Mouse (Mus musculus) neutrophil, adult 5-6 weeks (primary cell): Measurements from ENCODE around the gene Syncrip. TPM values are rescaled to one million over a fixed set of nuclear protein-coding genes. Genes with fewer than 3 reads are reported as not detected.
A peak's percentile ranks its signal among the peaks of the same experiment; 100 is the strongest.

Source experiments
- ATAC-seq: fragments of 151-379, 151-347 bp; 2 replicates; pipeline ENCODE4 v1.8.0; 2017; ENCODE audit warnings: mild to moderate bottlenecking, moderate TSS enrichment; ENCODE audit not compliant: insufficient number of reproducible peaks, poor library complexity, low FRiP score, severe bottlenecking; ENCODE audit errors: extremely low read depth
- total RNA-seq: library from RNA; stranded (forward); fragments of 200-1000 nt; gene quantifications from 2 replicates; pipeline ENCODE4 v1.2.3, GENCODE M21; 2017

Syncrip gene
- 85.2 and 85.3 TPM in 2 replicates for total RNA-seq

DNA sequence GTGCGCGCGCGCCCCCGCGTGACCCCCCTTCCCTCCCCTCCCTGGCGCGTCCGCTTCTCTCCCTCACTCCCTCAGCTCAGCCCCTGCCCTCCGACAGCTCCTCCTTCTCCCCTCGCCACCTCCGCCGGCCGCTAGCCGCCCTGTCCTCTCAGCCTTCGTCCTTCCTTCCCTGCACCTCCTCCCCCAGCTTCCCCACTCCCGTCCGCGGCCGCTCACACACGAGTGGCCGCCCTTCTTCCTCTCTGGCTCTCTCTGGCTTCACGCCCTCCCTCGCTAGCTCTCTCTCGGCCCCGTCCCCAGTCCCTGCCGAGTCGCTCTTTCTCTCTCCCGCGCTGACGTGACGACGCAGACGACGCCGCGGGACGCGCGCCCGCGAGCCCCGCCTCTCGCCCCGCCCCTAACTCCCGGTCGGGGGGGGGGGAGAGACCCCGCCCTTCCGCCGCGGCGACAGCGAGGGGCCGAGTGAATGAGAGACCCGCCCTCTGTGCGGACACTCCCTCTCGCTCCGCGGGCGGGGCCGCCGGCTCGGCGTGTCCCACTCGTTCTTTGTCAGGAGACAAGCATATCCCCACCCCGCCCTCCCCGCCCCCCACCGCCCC lies at the start of gene Syncrip:
TSS of gene Syncrip (minus strand) at position 345 of the 599 bp plus-strand sequence.
- peak; percentile 76 for ATAC-seq

DNA sequence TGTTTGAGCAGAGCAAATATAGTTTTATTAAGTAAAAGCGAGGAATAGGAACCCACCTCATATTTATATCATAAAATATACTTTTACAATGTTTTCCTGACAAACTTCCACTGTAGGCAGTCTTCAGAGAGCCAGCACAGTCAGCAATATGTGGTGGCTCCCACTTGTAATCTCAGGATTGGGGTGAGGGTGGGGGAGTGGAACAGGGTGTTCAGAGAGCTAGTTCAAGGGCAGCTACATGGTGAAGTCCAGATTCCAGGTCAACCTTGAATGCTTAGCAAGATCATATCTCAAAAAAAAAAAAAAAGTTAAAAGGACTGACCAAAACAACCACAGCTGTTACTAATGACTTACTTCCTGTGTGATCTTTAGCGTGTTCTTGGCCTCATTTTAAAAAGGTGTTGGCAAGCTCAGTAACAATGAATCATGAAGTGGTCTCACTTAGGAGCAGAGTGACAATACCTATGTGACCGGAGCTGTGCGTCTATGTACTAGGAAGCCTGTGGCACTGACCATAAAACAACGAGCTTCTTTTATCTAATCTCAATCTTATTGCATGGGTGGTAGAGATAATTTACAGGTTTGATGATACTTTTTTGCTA lies 47.7 kb upstream of the Syncrip start:
- no peak for ATAC-seq

DNA sequence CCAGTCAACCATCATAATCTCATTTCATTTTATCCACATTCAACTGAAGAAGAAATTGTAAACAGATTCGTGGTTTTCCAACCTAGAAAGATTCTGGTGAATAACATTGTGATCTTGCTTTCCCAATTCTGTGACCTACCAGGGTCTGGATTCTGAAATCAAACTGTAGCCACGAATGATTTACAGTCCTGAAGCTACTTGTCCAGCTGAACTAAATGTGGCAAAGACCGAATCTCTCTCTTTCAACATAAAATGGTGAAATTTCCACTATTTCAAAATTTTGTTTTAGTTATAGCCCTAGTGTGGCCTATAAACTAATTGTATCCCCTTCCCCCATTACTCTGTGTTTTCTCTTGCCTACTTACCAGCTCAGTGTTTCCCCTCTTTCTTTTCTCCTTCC lies 47.2 kb upstream of the Syncrip start:
- ATAC-seq, result no peak

DNA sequence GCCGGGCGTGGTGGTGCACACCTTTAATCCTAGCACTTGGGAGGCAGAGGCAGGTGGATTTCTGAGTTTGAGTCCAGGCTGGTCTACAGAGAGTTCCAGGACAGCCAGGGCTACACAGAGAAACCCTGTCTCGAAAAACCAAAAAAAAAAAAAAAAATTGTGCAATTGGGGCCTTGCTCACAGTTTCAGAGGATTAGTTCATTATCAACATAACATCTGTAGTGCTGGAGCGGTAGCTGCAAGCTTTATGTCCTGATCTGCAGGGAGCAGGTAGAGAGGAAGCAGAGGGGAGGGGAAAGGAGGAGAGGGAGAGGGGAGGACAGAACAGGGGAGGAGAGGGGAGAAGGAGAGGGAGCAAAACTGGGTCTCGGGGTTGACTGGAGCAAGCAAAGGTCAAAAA lies 46.4 kb upstream of the Syncrip start:
- no peak for ATAC-seq

DNA sequence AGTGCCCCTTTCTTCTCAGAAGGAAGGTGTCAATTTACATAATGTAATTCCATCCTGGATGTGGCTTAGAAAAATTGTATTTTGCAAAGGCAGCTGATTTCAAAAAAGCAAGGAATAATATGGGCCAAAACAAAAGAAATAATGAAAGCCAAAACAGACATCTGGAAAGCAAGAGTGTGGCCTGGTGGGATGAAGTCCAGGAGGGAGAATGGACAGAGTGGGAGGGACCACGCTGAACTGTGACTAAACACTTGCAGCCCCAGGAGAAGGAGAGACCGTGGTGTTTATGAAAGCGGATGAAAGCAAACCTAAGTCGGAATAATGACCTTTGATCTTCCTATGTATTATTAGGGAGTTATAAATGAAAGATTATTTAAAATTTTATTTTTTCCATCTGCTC lies 45.6 kb upstream of the Syncrip start:
- ATAC-seq, result no peak

DNA sequence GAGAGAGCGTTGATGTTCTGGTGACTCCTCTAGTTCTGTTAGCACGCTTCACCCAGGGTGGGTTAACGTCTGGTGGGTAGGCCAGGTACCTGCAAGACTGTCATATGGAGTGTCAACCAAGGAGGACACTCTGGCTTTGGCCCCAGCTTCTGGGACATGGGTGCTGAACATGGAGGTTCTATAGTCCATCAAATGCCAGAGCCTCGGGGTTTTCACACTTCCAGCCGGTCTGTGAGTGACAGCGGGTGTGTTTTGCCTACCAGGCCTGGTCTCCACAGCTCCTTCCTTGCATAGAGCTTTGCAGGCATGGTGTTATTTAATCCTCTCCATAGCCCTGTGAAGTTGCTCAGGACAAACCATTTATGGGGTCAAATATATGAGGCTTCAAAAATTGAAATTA lies 43.0 kb upstream of the Syncrip start:
- no peak for ATAC-seq

DNA sequence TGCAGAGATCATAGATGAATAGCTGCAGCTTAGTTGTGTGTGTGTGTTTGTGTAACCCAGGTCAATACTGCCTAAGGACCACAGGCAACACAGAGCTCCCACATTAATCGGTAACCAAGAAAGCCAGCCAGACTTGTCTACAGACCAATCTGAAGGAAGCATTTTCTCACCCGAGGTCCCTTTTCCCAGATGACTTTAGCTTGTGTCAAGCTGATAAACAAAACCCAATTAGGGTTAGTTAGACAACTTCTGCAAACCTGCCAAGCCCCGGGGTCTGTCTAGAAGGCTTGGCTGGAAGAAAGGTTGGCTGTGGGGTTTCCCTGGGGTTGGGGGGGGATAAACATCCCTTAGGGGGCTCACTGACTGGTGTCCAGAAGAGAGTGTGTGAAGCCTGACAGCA lies 42.4 kb upstream of the Syncrip start:
- no peak for ATAC-seq

DNA sequence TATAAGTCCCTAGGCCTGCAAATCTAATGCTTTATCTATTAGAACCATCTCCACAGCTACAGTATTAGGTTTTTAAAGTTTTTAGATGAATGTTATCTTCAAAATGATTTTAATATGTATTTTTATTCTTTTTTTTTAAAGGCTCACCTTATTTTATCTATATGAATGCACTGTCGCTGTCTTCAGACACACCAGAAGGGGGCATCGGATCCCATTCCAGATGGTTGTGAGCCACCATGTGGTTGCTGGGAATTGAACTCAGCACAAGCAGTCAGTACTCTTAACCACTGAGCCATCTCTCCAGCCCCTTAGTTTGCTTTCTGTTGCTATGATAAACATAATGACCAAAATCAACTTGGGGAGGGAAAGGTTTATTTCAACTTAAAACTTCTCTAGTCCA lies 42.0 kb upstream of the Syncrip start:
- no peak for ATAC-seq

DNA sequence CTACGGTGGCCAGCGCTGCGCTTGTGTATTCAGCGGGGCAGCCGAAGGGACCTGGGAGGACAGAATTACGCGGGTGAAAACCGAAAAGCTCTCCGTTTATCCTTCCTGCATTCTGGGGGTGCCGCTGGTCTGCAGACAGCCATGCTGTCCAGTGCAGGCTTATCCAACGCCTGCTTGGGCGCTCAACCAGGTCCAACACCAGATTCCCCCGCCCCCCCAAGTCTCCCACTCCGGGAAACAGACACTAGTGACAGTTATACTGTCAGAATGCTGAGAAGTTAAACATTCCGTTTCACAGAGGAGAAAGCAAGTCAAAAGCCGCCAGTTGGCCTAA lies 40.9 kb upstream of the Syncrip start:
- no peak for ATAC-seq

DNA sequence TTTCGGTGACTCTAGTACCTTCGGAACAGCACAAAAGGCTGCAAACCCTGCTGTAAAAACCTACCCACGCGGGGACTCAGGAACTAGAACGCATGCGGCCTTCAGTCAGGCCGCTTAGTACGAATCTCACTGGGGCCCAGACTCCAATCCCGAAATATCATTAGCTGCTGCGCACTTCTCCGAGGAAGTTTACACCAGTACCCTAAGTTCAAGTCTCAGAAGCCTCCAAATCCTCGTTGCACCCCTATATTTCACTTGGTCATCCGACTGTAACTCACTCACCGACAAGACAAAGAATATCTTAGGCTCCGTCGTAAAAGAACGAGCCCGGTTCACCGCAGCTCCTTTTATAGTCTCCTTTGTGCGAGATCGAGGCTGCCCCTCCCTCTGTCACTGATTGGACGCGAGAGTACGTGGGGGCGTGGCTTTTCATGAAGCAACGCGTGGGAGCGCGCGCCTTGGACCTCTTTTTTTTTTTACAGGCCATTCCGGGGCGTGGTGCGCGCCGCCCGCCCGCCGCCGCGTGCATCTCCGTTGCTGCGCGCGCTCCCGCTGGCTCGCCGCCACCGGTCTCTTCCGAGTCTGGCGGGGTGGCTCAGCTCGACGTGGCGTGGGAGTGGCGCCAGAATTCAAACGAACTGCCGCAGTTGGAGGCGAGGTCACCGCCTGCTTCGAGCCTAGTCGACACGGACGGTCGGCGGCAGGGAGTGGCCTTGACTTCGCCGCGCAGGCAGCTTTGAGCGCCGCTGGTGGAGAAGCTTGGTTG lies 40.4 kb upstream of the Syncrip start:
- ATAC-seq, result peak; percentile 91

DNA sequence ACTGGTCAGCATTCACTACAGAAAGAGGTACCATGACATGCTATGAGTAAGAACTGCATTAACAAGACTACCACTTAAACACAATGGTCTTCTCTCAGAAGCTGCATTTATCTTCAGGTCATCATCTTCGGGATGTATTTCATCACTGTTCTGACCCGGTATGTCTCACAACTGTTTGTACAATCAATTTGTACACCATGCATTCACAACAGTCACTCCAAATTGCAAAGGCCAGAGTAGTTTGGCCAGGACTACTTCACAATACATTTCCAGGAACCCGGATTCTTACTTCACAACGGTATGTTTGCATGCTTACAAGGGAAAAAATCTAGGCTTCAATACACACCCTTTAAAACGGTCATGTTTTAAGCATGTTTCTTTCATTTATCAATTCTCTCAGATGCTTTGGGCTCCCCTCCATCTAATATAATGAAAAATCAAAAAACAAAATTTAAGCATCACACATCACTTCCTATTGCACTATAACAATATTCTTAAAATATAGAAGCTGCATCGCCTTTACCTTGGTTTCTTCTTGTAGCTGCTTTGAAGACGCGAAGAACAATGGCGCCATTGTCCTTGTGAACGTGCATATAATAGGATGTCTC lies 39.7 kb upstream of the Syncrip start:
- ATAC-seq, result no peak

DNA sequence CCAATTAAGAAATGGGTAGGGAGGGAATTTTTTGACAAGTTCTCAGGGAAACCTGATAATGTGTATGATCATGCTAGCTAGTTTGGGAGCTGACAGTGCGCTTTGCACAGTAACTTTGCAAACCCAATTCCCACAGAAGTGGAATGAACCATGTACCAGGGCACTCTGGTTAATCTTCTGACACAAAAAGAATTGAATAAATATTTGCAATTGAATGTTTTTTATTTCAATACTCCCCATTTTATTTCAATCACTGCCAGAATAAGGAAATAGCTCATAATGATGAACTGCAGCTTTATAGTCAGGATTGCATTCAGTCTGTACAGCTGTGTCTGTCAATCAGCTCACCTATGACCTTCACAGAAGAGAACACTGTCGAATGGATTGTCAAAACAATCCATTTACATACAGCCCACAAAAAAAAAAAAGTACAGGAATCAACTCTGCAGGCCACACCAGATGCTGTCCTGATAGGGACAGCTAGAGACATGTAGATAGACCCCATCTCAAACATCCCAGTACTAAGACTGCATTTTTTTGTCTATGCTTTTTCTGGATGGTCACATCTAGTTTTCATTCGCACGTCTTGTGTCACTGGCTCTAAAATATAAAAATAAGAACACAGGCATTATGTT lies 38.6 kb upstream of the Syncrip start:
- no peak for ATAC-seq

DNA sequence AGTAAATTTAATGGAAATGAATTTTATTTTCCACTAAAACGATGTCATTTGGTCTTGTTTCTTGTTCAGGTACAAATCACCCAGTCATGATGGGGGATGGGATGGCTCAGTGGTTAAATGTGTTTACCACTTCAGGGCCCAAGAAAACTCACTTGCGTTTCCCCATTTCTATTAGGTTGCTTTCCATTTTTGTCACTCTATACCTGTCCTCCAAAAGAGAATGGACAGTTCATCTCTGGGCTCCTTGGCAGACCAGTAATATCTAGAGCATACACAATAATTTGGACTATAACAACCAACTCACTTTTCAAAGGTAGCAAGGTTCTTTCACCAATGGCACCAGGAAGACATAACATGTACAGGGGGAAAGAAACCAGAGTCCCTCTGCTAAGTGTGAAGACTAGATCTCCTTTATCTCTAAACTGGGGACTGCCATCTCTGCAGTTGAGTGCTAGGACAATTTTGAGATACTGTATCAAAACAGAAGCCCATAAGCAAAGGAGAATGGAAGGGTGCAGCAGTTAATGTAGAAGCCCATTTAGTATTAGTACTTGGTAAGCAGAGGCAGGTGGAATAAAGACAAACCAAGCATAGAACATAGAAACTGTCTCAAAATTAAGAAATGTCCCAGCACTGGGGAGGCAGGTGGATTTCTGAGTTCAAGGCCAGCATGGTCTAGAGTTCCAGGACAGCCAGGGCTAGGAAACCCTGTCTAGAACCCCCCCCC lies 37.9 kb upstream of the Syncrip start:
- no peak for ATAC-seq

DNA sequence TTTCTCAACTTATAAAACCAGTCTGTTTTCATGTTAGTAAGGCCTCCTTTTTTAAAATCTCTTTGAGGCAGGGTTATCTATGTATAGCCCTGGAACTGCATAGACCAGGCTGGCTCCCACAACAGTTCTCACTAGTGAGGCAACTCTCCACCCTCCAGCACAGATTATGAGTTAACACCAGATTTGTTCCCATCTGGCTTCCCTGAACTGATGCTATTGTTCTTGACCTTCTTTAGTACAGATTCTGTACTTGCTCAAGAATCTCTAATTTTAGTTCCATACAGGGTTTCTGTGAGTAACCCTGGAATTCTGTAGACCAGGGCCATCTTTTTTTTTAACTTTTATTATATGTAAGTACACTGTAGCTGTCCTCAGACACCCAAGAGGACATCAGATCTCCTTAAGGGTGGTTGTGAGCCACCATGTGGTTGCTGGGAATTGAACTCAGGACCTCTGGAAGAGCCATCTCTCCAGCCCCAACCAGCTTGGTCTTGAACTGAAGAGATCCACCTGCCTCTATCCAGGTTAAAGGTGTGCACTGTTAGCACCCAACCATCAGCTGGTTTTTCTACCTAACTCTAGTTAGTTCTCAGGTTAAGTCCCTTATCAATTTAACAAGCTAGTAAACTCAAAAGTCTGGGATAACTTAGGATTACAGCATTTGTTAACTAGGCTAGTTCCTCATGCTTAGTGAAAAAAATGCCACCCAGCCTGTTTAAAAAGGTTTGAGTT lies 37.2 kb upstream of the Syncrip start:
- no peak for ATAC-seq

DNA sequence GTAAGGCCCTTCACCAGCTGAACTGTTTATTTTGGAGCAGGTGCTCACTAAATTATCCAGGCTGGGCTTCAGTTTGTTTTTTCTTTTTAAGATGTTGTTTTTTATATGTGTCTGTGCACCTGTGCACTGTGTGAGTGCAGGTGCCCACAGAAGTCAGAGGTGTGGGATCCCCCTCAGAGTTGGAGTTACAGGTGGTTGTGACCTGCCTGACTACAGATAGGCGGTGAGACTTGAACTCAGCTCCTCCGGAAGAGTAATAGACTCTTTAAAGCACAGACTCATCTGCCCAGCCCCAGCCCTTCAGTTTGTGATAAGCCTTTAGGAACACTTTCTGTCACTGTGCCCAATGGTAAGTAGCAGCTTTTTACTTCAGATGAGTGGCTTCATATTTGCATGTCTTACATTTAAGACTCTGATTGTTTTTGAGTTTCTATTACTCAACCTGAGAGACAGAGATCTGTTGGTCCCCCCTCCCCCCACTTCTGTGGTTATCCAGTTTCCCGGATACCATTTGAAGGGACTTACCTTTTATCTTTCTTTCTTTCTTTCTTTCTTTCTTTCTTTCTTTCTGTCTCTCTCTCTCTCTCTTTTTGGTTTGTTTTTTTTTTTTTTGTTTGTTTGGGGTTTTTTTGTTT lies 34.1 kb upstream of the Syncrip start:
- ATAC-seq, result no peak

DNA sequence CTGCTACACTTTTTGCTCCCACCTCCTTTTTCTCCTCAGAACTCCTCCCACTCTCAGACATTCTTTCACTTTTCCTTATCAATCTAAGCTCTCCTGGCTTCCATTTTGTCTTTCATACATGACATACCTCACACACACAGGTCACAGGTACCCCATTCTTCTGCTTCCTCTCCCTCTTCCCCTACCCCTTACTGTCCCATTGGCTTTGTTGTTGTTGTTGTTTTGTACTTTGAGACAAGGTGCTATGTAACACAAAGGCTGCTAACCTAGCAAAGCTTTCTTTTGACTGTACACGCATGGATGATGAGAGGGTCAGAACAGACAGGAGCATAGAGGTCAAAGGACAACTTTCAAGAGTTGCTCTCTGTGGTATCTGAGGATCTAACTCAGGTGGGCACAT lies 33.2 kb upstream of the Syncrip start:
- no peak for ATAC-seq

DNA sequence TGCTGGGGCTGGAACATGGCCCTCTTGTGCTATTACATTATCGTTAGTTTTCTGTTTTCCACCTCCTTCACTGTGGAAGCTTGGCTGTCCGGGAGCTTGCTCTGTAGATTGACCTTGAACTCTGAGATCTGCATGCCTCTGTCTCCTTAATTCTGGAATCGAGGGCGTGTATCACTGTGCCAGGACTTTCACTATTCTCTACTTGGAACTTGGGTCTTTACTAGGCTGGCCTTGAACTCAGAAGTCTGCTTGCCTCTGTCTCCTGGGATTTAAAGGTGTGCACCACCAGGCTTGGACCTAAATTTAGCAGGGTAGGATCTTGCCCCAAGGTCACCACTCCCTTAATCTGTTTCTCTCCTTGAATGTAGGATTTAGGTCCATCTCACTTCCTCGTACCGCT lies 19.5 kb upstream of the Syncrip start:
- no peak for ATAC-seq

DNA sequence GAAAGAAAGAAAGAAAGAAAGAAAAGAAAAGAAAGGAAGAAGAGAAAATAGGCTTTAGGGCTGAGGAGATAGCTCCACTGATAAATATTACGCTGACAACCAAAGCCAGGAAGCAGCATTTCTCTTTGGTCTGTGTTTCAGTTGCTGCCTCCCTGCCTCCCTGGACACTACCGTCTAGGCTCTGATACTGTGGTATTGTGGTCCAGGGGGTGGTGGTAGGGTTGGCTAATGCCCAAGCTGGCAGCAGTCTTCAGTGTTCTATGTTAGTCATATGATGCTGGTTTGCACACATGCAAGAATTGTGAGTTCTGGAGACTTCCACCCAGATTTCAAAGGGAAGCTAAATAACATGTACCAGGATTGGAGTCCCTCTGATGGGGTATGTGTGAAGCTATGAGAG lies 17.7 kb upstream of the Syncrip start:
- ATAC-seq, result no peak
